Mouse (Mus musculus): ENCODE measurements around the gene Haus8.

DNA sequence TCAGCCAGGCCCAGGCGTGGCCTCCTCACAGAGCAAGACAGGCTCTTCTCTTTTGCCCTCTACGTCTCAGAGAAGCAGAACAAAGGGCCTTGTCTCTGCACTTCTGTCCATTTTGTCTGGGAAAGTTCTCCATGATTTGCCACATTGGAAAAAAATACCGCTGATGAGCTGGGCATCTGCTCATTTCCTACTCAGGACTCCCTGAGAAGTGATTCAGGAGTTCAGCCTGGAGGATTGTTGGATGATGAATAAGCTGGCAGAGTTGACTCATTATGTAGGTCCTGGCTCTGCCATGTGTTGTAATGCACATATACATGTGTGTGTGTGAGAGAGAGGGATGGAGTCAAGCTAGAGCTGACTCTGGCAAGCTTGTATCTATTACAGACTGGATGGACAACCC lies 3.4 kb upstream of the Haus8 start:
- no peak for TF ChIP-seq CTCF (IDR thresholded peaks at IDR 0.05; ENCODE audit: low read depth, low read length)
- TF ChIP-seq POLR2A (IDR thresholded peaks at IDR 0.05; ENCODE audit: extremely low read depth, insufficient read depth, low read length): no peak
